Mouse (Mus musculus): ENCODE results near the gene Ints3.

Ints3 gene

DNA sequence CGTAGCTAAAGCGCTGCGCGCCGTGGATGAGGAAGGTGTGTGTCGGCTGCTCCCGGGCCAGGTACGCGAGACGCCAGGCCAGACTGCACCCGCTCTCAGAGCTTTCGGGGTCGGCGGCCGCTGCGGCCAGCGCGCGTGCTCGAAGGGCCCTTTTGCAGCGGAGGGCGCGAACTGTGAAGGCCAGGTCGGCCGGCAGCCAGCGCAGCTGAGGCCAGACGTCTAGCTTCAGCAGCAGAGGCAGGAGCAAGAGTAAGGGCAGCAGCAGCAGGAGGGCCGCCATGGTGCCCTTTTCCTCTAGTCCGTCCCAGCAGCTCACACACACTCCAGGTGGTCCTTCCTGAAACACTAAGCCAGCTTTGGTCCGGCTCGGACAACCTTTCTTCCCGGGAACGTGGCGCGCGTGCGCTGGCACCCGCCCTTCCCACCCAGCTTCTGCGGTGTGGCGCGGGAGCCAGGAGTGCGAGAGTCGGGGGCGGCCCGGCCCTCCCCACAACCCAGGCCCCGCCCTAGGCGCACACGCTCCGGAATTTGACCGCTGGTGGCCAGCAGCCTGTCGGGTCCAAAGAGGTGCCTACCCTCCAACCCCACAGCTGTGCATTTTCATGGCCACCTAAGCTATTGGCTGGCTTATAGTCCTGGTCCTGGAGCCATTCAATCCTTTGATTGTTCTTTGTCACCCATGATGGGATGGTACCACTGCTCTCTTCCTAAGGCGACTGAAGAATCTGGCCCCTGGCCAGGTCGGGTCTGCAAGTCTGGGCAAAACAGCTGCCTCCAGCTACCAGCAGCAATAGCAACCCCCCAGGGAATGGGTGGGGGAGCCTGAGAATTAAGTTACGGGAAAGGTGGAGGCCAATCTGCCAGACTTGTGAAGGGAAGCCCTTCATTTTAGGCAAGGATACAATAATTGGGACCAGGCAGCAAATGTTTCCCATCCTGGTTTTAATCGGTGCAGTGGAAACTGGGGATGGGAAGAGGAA, 43.6 kb downstream of the Ints3 start, which contains the start of gene Slc27a3:
Gene Slc27a3, minus strand, starts transcription at position 428 of the 980 bp plus-strand sequence.
- no peak for DNase-seq

DNA sequence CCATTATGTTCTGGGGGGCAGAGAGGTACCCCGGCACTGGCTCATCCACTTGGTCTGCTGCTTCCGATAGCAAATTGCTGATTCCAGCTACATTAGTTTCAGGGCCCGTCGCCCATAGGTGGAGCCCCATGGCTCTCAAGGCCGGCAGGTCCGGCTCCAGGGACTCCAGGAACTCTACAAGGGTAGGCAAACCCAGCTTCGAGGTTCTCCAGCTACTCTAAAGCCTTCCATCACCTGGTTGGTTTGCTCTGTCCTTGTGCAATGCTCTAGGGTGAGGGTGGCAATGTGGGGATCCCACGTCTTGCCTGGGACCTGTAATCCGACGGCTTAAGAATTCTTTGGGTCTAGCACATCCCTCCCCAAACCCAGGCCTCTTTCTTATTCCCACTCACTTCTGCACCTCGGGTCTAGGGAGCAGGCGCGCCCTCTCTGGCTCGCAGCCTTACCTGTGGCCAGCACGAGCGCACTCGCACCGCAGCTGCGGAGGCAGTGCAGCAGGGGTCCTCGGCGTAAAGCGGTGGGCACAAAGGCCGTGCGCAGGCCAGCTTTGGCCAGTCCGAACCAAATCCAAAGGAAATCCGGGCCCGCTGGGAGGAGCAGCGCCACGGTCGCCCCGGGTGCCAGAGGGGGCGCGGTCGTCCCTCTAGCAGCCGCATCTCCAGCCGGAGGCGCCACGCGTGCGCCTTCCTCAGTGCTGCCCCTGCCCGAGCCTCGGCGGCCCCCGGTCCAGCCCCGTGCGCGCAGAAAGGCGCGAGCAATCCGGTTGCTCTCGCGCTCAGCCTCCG, 44.5 kb downstream of the Ints3 start:
- DNase-seq: no peak

DNA sequence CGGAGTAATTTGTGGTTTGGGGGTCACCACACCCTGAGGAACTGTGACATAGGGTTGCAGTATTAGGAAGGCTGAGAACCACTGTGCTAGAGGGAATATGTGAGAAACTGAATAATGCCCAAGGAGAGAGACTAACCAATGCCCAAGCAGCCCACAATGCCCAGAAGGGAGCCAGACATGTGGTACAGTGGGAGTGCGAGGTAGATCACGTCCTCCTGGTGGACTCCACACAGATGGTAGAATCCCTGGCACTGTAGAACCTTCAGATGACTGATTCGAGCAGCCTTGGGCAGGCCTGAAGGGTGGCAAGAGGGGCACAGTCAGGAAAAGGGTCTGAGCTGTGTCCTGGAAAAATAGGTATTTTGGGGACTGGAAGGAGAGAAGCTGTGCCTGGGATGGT, 45.2 kb downstream of the Ints3 start:
- DNase-seq: no peak

DNA sequence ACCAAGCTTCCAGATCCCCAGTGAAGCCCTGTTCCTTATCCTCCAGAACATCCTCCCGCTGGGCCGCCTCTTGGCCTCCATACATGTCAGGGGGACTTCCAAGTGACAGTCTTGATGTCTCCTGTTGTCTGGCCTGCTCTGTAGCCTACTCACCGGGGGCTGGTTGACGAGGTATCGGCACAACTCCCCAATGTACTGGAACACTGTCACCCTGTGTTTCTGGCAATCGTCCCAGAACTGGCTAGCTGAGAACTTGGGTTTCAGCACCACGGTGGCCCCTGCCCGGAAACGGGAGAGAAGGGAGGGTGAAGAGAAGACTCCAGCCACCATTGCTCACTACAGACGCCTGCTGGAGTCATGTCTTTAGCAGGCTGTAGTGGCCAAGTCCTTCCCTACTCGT, 45.9 kb downstream of the Ints3 start:
- DNase-seq: no peak

DNA sequence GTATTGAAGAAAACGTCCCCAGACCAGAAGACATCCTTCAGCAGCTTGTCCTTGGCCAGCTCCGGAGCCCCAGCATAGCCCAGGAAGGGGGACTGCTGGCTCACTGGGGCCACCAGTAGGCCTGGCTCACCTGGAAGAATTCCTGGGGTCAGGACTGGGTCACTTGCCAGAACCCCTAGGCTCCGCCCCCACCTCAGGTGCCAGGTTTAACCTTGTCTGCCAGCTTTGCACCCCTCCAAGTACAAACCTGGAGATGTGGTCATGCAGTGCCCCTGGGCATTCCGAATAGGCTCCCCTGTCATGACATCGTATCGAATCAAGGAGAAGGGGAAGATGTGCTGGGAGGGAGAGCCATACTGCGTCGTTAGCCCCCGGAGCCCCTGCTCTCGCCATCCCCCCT, 46.6 kb downstream of the Ints3 start:
- no peak for DNase-seq

DNA sequence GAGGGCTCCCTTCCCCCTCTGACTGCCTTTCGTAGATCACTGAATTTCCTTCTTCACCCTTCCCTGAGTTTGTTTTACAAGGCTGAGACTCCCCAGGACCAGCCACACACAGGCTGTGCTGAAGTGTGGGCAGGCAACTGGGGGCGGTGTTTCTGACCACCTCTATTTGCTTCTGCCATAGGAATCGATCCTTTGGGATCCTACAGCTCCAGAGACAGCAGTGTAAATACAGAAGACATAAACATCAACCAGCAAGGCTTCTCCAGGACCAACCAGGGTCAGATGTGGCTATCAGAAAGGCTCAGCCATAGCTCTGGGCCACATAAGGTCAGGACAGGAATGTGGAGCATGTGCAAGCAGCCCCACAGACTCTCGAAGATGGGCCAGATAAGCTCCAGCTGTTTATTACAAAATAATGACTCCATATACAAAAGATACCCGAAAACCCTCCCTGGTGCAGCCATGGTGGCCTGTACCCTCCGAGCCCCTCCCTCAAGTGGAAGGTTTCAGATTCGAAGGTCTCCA, 48.5 kb downstream of the Ints3 start:
- no peak for DNase-seq

DNA sequence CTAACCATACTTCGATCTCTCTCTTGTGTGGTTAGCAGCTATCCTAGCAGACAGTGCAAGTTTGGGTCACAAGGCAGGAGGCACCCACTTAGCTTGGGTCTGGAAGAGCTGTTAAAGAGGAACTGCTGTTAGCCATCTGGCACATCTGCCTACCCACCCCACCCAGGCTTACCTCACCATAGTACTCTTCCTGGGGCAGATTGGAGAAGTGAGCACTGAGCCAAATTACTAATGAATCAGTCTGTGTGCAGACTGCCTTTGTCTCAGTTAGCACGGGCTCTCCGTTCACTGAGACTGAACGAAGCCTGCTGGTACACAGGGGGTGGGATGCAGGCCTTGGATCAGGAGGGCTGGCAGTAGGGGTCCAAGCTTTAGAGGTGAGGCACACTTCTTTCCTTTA, 49.7 kb downstream of the Ints3 start:
- DNase-seq: no peak

DNA sequence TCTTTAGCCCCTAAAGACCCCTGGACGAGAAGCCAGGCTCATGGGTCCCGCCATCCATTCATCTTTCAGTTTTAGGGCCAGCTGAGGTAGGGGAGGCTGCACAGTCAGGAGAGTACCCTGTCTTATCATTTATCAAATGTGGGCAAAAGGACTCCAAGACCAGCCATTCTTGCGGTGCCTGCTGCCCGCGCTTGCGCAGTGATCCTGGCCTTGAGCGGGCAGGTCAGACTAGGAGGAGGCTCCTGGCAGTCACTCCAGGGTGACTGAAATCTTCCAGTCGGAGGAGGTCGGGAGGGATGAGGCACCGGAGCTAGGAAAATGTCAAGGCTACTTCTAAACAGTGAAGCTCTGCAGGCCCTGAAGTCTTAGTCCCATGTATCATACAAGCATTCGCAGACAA, 51.7 kb downstream of the Ints3 start:
- no peak for DNase-seq

DNA sequence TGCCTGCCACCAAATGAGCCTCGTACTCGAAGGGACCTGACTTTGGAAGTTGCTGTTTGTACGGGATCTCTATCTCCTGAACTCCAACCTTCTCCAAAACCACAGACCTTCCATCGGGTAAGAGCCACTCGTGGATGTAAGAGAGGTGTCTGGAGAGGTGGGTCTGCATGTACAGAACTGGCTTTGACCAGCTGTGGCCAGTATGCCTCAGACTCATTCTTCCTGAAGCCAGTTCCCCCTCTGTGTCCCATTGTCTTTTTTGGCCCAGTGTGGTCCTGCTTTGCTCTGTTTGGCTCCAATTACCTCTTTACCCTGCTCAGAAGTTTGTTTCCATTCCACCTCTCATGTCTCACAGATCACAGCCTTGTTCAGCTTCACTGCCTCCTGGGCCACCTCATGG, 54.9 kb downstream of the Ints3 start:
- no peak for DNase-seq

DNA sequence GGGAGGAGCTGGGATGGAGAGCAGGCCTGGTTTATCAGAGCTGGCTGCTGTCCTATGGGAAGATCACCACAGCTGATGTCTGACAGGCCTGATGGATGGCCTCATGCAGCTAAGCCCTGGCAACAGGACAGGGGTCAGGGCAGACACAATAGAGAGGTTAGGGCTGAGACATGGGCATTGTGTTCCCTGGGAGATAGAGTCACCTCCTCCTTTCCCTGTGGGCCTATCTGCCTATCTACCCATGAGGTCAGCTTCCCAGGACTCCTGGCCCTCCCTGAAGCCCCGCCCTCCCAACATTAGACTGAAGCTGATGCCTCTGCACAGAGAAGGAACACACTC, 57.2 kb downstream of the Ints3 start:
- no peak for DNase-seq

DNA sequence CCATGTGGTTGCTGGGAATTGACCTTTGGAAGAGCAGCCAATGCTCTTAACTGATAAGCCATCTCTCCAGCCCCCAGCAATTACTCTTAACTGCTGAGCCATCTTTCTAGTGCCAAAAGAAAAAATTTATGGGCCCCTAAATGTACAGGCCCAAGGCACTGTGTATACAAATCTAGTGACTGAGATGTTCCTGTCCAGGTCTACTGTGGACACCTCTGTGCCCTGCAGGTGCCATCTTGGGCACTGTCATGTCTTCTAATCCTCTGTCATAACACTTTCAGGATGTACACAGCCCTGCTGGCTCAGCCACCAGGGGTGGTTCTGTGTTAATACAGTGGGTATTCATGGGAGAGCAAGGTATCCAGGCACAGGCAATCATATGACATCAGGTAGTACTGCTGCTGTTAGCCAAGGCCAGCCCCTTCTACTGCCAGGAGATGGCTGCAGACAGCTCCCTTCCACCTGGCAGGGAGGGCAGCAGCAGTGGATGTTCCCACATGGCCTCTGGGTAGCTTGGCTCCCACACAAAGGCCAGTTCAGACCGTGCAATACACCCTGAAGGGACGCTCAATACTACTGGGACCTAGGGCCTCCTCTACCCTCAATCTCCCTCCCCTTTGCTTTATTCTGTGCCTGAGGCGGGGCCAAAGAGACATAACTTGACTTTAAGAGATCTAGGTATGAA, 57.7 kb downstream of the Ints3 start:
- DNase-seq: no peak

DNA sequence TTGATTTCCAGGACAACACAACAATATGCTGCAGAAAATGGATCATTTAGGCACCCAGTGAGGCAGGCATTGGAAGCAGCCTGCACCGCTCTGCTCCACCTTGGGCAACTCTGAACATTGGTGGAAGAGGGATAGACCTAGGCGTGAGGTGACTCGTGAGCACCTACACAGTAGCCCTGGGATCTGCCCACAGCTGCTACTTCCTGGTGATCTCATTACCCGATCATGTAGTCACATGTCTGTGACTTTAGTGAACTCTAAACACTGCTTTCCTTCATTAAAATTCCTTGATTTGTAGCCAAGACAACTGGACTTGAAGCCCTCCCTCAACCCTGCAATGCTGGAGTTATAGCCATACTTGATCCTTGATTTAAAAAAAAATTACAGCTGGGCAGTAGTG, 59.1 kb downstream of the Ints3 start:
- DNase-seq: no peak

DNA sequence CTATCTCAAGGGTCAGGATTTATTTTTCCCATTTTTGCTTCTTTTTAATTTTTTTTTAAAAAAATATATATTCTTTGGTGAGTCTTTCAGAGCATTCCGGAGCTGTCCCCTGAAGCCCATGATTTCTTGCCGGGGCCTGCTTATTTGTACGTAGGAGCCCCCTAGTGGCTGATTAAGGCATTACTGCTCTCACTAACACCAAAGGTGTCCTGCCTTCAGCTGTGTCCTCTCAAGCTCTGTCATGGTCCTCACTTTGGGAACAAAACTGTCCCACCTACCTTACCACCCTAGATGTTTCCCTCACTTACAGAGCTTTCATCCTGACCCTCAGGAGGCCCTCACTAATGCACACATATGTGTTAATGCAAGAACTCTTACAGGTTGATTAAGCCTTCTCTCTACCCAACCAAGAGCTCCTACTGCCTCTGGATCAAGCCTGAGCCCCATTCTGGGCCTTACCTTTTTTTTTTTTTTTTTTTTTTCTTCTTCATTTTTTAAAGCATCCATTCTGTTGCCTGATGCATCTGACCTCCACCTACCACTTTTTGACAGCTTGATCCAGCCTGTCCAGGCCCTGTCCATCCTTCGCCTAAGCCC, 59.9 kb downstream of the Ints3 start:
- peak; percentile 93 for DNase-seq

DNA sequence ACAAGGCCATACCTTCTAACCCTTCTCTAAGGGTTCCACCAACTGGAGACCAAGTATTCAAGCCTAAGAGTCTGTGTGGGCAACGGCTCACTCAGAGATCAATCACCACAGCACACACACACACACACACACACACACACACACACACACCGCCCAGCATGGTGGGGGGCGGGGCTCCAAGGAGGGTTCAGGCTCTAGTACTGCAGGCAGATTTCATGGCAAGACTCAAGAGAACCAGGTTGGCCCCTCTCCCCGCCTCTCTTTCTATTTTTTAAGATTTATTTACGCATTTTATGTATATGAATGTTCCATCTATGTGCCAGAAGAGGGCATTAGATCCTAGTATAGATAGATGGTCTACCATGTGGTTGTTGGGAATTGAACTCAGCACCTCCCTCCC, 60.6 kb downstream of the Ints3 start:
- DNase-seq: no peak

DNA sequence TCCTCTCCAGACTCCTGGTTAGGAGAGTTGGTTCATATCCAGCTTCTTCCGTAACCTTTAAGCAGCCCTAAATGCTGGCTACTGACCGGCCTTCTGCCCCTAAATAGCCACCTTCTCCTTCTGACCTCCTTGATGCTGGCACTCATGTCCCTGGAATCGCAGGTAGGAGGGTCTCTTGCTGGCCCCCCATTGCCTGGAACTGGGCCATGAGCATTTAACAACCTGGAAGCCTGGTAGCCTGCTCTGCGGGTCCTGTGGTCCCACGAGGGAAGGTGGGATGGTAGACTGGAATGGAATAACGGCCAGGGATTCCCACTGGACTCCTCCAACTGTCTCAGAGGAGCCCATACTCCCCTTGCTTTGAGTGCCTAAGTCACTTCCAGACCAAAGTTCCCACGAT, 61.6 kb downstream of the Ints3 start:
- no peak for DNase-seq

DNA sequence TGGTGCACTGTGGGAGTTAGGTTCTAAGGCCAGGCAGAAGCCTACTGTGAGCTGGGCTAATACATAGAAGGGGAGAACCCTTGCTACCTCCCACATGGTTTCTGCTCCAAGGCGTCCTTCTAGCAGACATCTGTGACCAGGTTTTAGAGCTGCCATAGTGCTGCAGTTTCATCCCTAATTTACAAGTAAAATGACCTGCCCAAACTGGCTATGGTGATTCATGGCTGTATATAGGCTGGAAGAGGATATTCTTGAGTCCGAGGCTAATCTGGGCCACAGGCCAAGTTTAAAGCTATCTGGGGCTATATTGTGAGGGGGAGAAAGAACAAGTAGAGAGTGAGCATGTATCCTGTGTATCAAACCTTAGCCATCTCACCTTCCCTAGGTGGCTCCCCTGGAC, 64.4 kb downstream of the Ints3 start:
- DNase-seq: no peak

DNA sequence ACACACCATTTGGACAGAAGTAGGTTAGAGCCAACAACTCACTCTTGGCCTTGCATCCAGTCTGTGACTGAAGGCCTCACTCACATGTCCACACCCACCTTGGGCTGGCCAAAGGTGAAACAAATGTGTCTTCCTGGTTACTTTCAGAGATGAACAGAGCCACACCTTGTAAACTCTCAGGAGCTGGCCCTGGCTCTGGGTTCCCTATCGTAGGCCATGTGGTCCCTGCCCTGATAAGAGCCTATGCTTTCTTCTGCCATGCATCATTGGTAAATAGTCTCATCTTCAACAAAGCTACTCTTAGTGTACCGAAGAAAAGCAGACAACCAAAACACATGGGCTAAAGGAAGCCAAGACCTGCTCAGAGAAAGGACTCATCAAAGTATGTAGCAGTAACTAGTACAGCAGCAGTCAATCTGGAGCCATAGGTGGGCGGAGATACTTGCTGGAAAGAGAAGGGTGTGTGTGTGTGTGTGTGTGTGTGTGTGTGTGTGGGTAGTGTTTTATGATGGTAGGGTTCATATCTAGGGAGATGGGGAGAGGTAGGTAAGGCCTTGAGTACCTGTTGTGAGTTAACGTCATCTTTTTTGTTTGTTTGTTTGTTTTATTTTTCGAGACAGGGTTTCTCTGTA, 66.3 kb downstream of the Ints3 start:
- no peak for DNase-seq

DNA sequence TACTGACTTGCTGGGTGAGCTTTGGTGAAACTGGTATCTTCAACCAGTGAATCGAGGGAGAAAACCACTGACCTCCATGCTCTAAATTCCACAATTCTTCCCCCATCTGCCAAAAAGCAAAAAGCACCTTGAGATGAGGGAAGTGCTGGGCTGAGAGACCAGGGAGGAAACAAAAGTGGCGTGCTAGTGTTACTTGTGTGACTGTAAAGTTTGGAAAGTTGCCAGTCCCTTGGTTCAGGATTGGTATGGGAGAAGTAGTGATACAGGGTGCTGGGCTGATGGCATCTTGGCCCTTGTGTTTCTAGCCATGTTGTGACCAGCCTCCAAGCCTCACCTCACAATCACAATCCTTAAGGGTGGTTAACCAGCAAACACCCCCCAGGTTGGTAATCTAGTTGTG, 71.1 kb downstream of the Ints3 start:
- no peak for DNase-seq

DNA sequence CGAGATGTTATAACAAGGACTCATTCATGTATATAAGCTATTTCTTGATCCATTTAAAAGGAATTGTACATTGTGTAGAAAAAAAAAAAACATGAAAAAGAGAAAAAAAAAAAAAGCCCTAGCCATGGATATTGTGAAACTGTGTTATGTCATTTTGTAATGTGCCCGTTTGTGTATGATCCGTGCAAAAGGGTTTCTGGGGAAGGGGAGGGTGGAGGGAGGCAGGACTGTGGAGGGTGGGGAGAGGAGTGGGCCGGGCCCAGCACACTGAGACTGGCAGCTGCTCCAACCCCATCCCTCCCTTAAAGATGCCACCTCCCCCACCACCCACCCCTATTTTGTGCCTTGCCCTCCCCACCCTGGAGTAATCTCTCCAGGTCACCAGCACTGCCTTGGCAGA, 71.9 kb downstream of the Ints3 start:
- no peak for DNase-seq

DNA sequence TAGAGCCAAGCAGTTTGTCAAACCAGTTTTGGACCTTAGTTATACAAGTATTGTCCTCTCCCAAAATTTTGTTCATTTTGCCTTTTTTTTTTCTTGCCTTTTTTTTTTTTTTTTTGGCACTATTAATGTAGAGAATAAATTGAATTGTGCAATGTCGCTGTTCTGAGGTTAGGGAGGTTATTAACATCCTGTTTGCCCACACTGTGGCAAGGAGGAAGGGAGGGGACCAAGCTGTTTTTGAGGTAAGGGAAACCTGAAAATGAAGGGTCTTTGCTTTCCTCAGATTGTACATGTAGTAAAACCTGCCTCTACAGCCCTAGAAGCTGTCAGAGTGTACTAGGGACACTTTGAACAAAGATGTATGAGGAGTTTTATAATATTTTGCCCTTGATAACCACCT, 74.2 kb downstream of the Ints3 start:
- DNase-seq: no peak

DNA sequence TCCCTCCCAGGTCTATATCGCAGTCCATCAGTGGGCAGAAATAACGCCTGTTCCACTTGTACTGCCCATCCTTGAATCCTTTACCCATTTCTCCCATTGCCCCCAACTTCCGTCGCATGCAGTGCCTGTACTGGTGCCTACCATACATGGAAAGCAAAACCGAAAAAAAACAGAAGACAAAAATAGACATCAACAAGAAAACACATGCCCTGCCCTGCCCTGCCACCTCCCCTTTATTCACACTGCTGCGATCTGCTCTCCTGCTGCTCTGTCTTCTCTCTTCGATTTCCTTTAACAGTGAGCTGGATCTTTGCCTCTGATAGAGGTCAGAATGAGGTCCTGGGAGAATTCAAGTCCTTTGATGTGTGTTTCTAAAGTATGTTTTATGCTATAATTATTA, 75.5 kb downstream of the Ints3 start:
- DNase-seq: no peak

DNA sequence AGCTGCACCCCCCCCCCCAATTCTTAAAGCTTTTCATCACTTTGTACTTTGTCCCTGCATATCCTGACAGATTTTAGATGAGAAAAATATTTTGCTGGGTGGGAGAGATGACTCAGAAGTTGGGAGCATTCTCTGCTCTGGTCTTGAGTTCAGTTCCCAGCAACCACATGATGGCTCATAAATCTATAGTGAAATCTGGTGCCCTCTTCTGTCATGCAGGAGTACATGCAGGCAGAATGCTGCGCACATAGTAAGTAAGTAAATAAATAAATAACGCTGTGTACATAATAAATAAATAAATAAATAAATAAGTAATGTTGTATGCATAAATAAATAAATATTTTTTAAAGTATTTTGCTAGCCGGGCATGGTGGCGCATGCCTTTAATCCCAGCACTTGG, 85.6 kb downstream of the Ints3 start:
- DNase-seq: no peak

All from cerebellum, adult 9-10 months (tissue).